Mouse (Mus musculus): ENCODE measurements around the gene Ptprcap. TPM values are rescaled to one million over a fixed set of nuclear protein-coding genes. Genes with fewer than 3 reads are reported as not detected.

Ptprcap gene
- polyA plus RNA-seq, 1 experiment from 2014 or later = 1.0 TPM

DNA sequence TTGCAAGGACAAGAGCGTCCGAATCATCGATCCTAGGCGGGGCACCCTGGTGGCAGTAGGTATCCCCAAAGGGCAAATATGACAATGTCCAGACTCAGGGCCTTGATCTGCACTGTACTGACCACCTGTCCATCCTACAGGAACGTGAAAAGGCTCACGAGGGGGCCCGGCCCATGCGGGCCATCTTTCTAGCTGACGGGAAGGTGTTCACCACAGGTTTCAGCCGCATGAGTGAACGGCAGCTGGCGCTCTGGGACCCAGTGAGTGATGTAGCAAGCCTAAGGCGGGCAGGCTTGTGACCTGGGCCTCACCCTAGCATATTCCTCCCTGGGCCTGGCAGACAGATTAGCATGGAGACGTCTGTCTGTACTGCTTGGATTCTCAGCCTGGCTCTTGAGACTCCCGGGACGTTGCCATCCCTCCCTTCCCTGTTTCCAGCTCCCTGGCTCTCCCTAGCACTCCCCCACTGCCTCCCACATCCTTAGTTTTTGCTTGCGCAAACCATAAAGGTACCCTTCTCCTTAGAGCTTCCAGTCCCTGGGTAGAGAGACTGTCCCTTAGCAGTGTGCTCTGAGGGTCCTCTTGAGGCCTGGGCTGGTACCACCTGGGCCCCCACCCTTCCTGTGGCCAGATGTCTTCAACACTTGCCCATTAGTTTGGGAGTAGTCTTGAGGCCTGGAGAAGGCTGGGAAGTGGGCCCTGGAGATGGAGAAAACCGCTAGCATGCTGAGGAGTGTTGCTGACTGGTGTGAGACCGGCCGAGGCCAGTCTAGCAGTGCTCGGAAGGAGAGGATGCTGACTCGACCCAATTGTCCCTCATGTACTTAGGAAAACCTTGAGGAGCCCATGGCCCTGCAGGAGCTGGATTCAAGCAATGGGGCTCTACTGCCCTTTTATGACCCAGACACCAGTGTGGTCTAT lies 2.6 kb upstream of the Ptprcap start:
- peaks cover 33% of the 10 kb centered on the region for H3K36me3 ChIP-seq
- no peaks in the 10 kb centered on the region for H3K27me3 ChIP-seq
- no peak overlapping the region for H3K9ac ChIP-seq
- H3K4me1 ChIP-seq = peaks cover 26% of the 10 kb centered on the region
- ATAC-seq (ENCODE audit: low FRiP score) = no peak
- WGBS = 88% methylated on average over 22 of the region's 22 CpGs
- no peak overlapping the region for H3K4me3 ChIP-seq
- H3K4me2 ChIP-seq (replicated peaks) = no peak overlapping the region
- H3K9me3 ChIP-seq (replicated peaks) = no peaks in the 10 kb centered on the region
- H3K27ac ChIP-seq = no peak overlapping the region

DNA sequence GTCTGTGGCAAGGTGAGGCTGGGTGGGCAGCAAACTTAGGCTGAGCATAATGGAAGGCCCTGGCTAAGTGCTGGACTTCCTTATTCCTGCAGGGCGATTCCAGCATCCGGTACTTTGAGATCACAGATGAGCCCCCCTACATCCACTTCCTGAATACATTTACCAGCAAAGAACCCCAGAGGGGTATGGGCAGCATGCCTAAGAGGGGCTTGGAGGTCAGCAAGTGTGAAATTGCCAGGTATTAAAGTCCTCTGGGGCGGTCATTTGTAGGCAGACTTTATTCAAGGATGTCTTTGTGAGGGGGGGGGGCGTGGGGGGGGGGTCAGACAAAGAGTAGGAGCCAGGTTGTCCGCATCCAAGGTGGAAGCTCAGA lies 1.9 kb upstream of the Ptprcap start:
- H3K4me3 ChIP-seq = no peak overlapping the region
- peaks cover 40% of the 10 kb centered on the region for H3K36me3 ChIP-seq
- 73% methylated on average over 5 of the region's 5 CpGs for WGBS

DNA sequence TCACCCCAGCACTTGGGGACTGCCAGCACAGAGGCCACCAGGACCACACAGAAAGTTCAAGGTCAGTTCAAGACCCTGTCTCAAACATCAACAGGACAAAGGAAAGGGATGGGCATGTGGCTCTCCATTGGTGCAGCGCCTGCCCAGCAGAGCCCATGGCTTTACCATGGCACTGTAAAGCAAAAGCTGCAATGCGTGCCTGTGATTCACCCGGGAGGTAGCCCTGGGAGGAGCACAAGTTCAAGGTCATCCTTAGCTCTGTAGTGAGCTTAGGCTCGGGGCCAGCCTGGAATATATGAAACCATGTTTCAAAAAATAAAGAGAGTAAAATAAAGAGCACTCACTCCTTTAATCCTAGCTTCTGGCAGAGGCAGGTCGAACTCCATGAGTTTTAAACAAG lies 1.5 kb upstream of the Ptprcap start:
- H3K4me3 ChIP-seq = no peak overlapping the region
- H3K9me3 ChIP-seq (replicated peaks) = no peaks in the 10 kb centered on the region
- H3K27me3 ChIP-seq = no peaks in the 10 kb centered on the region
- no peak overlapping the region for H3K27ac ChIP-seq
- no peak overlapping the region for H3K4me2 ChIP-seq (replicated peaks)
- peaks cover 44% of the 10 kb centered on the region for H3K36me3 ChIP-seq
- H3K4me1 ChIP-seq = peaks cover 29% of the 10 kb centered on the region
- WGBS = 88% methylated on average over 5 of the region's 5 CpGs
- no peak for ATAC-seq (ENCODE audit: low FRiP score)
- H3K9ac ChIP-seq = no peak overlapping the region

More for the DNA sequence above, 1.9 kb upstream of the Ptprcap start:
- H3K4me1 ChIP-seq = peaks cover 29% of the 10 kb centered on the region
- no peak overlapping the region for H3K9ac ChIP-seq
- H3K4me2 ChIP-seq (replicated peaks) = no peak overlapping the region
- no peak overlapping the region for H3K27ac ChIP-seq
- H3K9me3 ChIP-seq (replicated peaks) = no peaks in the 10 kb centered on the region
- ATAC-seq (ENCODE audit: low FRiP score) = no peak
- no peaks in the 10 kb centered on the region for H3K27me3 ChIP-seq

DNA sequence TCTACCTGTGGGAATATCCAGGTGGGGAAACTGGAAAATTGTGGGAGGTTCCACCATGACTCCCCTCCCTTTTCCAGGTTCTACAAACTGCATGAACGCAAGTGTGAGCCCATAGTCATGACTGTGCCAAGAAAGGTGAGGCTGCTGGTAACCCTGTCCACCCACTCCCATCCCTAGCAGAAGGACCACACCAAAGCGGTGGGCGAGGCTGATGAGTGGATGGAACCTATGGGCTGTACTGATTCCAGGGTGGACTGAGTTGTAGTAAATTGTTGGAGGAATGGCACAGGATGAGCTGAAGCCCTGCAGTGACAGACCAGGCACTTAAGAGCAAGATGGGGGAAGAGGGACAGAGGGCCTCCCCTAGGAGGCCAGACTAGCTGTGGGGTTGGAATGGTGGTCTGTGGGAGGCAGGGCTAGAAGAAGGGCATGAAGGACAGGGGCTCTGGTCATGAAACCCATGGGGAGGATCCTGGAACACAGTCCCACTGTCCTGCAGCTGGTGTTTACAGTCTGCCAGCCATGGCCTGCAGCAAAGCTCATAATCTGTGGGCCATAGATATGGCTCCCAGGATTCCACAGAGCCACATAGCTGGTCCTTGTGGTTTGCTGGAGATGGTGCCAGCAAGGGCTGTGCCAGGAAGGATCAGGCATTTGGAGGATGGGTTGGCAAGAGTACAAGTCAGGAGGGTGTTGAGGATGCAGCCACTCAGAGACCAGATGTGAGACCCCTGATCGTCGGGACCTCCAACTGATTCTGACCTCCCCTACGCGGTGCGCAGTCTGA lies 766 bp upstream of the Ptprcap start:
- no peak overlapping the region for H3K4me3 ChIP-seq
- no peak overlapping the region for H3K9ac ChIP-seq
- H3K4me1 ChIP-seq = peaks cover 26% of the 10 kb centered on the region
- no peak overlapping the region for H3K27ac ChIP-seq
- WGBS = 87% methylated on average over 8 of the region's 8 CpGs
- no peak overlapping the region for H3K4me2 ChIP-seq (replicated peaks)
- H3K27me3 ChIP-seq = no peaks in the 10 kb centered on the region
- no peaks in the 10 kb centered on the region for H3K9me3 ChIP-seq (replicated peaks)
- H3K36me3 ChIP-seq = peaks cover 51% of the 10 kb centered on the region
- ATAC-seq (ENCODE audit: low FRiP score) = no peak

DNA sequence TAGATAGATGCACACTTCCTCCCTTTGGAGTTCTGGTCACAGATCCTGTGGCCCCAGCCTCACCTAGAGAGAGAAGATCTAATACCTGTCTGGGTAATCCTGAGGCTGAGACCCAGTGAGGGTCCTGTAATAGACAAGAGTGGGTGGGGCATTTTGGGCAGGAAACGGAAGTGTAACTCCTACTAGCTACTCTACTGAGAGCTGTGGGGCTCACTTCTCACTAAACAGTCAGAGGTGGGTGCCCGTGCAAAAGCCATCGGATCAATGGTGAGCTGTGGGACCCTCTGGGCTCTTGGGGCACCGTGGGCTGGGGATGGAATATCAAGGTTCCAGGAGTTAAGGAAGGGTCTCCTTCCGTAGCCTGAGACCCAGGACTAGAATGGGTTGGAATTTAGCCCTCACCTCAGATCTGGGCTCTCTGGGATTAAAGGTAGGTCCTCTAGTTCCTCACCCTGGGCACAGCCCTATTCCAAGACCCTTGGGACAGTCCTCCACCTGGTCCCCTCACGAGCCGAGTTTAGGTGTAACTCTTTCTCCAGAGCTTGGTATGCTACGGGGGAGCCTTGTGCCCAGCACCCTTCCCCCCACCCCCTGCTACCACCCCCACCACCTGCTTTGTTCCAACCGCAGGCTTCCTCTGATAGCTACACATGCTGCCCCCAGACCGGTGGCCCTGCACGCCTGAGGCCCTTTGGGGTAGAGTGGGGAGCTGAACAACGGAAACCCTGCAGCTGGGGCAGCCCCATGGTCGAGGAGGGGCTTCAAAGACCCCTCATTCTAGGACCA lies 1.2 kb downstream of the Ptprcap start:
- H3K4me3 ChIP-seq = no peak overlapping the region
- no peak overlapping the region for H3K9ac ChIP-seq
- 81% methylated on average over 13 of the region's 13 CpGs for WGBS
- H3K27ac ChIP-seq = no peak overlapping the region
- H3K4me2 ChIP-seq (replicated peaks) = no peak overlapping the region
- peaks cover 71% of the 10 kb centered on the region for H3K36me3 ChIP-seq
- H3K27me3 ChIP-seq = no peaks in the 10 kb centered on the region
- ATAC-seq (ENCODE audit: low FRiP score) = no peak
- no peaks in the 10 kb centered on the region for H3K9me3 ChIP-seq (replicated peaks)
- H3K4me1 ChIP-seq = peaks cover 12% of the 10 kb centered on the region

DNA sequence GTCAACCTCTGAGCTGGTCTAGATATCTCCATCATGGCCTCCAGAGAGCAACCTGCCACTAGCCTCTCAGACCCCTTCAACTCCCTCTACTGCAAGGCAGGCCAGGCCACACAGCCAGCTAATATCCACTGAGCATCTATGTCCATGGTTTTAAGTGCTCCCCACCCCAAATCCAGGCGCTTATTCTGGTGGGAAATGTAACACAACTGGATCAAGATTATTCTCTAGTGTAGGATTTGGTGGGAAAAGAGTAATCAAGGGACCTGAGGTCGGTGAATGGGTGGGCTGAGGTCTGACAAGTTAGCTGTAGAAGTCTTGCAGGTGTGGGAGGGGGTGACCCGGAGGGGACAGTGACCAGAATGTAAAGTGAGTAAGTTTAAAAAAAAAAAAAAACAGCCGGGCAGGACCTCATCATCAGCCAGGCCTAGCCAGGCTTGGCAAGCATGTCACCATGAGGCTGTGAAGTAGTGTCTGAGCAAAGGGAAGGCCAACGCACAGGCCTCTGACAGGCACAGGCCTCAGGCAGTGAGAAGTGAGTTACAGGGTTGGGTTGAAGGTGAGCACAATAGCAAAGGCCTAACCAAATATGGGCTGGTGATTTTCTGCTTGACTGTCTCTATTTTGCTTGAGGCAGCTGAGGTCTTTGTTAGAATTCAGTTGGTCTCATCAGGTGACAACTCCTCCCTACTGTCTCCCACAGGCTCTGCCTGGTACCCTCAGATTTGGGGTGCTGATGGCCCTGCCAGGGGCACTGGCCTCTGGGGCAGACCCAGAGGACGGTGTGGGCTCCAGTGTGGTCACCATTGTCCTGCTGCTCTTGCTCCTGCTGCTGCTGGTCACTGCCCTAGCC lies 2.0 kb downstream of the Ptprcap start:
- Histone ChIP-seq H3K4me3 (no peak overlapping the region), H3K9ac (no peak overlapping the region), H3K27me3 (no peaks in the 10 kb centered on the region), H3K9me3 (replicated peaks) (no peaks in the 10 kb centered on the region), H3K4me2 (replicated peaks) (no peak overlapping the region), H3K4me1 (peaks cover 5% of the 10 kb centered on the region; the same call in 1 of the 2 replicates), H3K27ac (peak overlapping the region; percentile 60), H3K36me3 (peaks cover 71% of the 10 kb centered on the region)
- ATAC-seq (ENCODE audit: low FRiP score) = no peak
- 68% methylated on average over 6 of the region's 6 CpGs for WGBS

DNA sequence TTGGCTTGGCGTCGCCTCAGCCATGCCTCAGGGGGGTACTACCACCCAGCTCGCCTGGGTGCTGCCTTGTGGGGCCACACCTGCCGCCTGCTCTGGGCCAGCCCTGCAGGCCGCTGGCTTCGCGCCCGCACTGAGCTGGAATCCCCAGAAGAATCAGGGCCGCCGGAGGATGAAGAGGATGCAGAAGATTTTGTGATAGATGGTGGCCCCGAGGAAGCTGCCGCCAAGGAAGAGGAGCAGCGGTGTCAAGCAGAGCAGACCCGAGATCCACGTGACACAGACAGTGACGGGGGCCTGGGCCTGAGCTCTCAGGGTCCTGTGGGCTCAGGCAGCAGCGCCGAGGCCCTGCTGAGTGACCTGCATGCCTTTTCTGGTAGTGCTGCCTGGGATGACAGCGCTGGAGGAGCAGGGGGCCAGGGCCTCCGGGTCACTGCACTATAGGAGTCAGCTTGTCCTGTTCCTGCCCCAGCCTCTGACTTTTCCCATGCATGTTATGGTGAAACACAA lies 2.7 kb downstream of the Ptprcap start:
- no peak overlapping the region for H3K9ac ChIP-seq
- 69% methylated on average over 20 of the region's 20 CpGs for WGBS

DNA sequence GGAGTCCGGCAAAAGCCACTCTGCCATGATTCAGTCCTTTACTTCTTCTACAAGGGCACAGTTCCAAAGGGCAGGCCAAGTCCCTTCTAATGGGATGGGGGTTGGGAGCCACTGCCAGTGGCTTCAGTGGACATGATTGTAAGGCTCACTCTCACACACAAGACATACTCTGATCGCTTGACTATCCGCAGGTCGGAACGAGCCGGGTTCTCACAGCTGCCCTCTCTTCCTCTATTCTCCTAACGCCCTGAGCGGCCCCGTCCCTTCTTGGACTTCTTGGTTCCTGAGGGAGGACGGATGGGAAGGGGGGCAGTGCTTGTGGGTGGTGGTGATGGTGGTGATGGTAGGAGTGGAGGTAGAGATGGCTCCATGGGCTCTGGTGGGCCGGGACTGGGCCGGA lies 3.4 kb downstream of the Ptprcap start:
- no peak for ATAC-seq (ENCODE audit: low FRiP score)
- Histone ChIP-seq H3K9ac (no peak overlapping the region), H3K9me3 (replicated peaks) (no peaks in the 10 kb centered on the region), H3K4me2 (replicated peaks) (no peak overlapping the region), H3K4me3 (no peak overlapping the region), H3K36me3 (peaks cover 71% of the 10 kb centered on the region), H3K27me3 (no peaks in the 10 kb centered on the region), H3K27ac (no peak overlapping the region), H3K4me1 (peaks cover 3% of the 10 kb centered on the region; the same call in 1 of the 2 replicates)
- 87% methylated on average over 12 of the region's 12 CpGs for WGBS

More for the DNA sequence above, 2.7 kb downstream of the Ptprcap start:
- Histone ChIP-seq H3K4me1 (peaks cover 3% of the 10 kb centered on the region; the same call in 1 of the 2 replicates), H3K9me3 (replicated peaks) (no peaks in the 10 kb centered on the region), H3K27me3 (no peaks in the 10 kb centered on the region), H3K4me3 (no peak overlapping the region), H3K27ac (peak overlapping the region; percentile 60), H3K4me2 (replicated peaks) (no peak overlapping the region), H3K36me3 (peaks cover 71% of the 10 kb centered on the region)
- no peak for ATAC-seq (ENCODE audit: low FRiP score)

DNA sequence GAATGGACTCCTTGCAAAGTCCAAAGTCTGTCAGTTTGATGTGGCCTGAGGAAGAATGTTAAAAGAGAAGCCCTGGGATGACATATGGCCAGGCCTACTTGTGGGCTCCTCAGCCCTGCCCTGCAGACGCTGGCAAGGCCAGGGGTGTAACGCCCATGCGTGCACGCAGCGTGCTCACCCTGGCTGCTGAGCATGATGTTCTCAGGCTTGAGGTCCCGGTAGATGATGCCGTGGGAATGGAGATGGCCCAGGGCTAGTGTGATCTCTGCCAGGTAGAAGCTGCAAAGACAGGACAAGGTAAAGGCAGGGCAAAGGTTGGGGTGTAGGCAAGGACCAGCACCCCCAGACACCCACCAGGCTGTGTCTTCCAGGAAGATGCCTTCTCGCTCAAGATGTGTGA lies 5.6 kb downstream of the Ptprcap start:
- no peak overlapping the region for H3K27ac ChIP-seq
- peaks cover 60% of the 10 kb centered on the region for H3K36me3 ChIP-seq
- 97% methylated on average over 8 of the region's 8 CpGs for WGBS
- no peak overlapping the region for H3K4me3 ChIP-seq
- no peak overlapping the region for H3K9ac ChIP-seq
- no peak for ATAC-seq (ENCODE audit: low FRiP score)
- H3K4me1 ChIP-seq = peaks cover 13% of the 10 kb centered on the region
- no peaks in the 10 kb centered on the region for H3K27me3 ChIP-seq
- no peak overlapping the region for H3K4me2 ChIP-seq (replicated peaks)
- H3K9me3 ChIP-seq (replicated peaks) = no peaks in the 10 kb centered on the region

DNA sequence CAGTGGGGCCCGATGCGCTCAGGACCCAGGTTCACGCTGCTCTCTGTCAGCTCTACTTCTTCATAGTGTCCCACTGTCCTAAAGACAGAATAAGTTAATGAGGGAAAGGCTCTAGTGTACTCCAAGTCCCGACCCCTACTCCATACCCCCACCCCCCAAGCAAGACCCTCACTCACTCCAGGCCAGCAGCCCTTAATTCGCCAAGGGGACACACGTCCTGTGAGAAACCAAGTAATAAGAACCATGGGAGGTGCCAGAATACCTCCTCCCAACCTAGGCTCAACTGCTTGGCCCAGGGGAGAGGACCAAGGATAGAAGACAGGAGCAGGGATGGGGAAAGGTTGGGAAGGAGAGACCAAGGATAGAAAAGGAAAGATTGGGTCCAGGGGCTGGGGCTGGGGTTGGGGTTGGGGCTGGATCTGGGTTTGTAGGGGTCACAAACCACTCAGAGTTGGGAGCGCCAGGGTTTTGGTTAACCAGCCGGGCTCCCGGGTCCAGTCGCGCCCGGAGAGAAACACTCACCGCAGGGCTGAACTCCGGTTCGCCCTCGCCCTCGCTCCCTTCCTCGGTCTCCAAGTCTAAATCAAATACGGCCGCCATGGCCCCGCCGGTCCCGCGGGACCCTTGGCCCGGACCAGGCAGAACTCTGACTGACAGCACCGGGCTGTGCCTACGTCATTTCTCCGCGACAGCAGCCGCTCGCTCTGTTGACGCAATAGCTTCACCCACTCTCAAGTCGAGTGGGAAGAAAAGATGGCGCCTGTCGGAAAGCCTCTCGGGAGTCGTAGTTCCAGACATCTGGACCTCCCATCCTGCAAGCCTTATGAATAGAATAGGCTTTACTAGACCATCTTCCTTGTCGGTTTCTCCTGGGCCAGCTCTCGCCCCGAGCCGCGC lies 9.5 kb downstream of the Ptprcap start, which contains the start of gene Rps6kb2:
Rps6kb2 (minus strand) TSS at position 709 of the 897 bp plus-strand sequence.
- Histone ChIP-seq H3K4me1 (peaks cover 10% of the 10 kb centered on the region), H3K36me3 (peaks cover 35% of the 10 kb centered on the region), H3K27ac (peak within 1 kb of the TSS; percentile 79), H3K4me3 (peak within 1 kb of the TSS; percentile 59), H3K9ac (peak within 1 kb of the TSS; percentile 83), H3K9me3 (replicated peaks) (no peaks in the 10 kb centered on the region), H3K4me2 (replicated peaks) (peak within 1 kb of the TSS; percentile 85), H3K27me3 (no peaks in the 10 kb centered on the region)
- 6% methylated on average over 42 of the region's 42 CpGs for WGBS
- peak; percentile 90 for ATAC-seq (ENCODE audit: low FRiP score)

All from hindbrain, embryonic 12.5 days (tissue).